Mouse (Mus musculus) heart, adult 2 months (tissue): ENCODE measurements around the gene Arl1. TPM values are rescaled to one million over a fixed set of nuclear protein-coding genes. Genes with fewer than 3 reads are reported as not detected.
"Not testable (repeated sequence)": the region's sequence is repeated elsewhere in the genome, so short reads cannot be mapped to it uniquely, and the experiment has no call there.

Experiments used
- DNase-seq, 2 experiments: peaks; one replicate each; pipeline ENCODE4 v3.0.0; 2021
- H3K27ac ChIP-seq: fragments of 200-600 bp; 2 replicates; pipeline ENCODE4 v1.8.1; 2022
- H3K27me3 ChIP-seq: fragments of 200-500 bp; 2 replicates; pipeline ENCODE4 v1.6.1; 2012; ENCODE audit warnings: mild to moderate bottlenecking, low read length, inconsistent platforms, mixed read lengths; ENCODE audit not compliant: control insufficient read depth, insufficient read depth
- H3K36me3 ChIP-seq: fragments of 200-500 bp; 2 replicates; pipeline ENCODE4 v1.6.1; 2012; ENCODE audit warnings: low read length, inconsistent platforms; ENCODE audit not compliant: control insufficient read depth, insufficient read depth
- H3K4me1 ChIP-seq: fragments of 200-500 bp; 2 replicates; pipeline ENCODE4 v1.6.1; 2011; ENCODE audit warnings: low read length; ENCODE audit not compliant: control insufficient read depth, insufficient read depth
- H3K4me3 ChIP-seq: fragments of 200-600 bp; 2 replicates; pipeline ENCODE4 v1.8.1; 2022
- H3K79me2 ChIP-seq: fragments of 200-500 bp; replicated peaks from 2 replicates; pipeline ENCODE4 v1.6.1; 2012; ENCODE audit warnings: mild to moderate bottlenecking, inconsistent platforms, low read length, moderate library complexity, mixed read lengths; ENCODE audit not compliant: control insufficient read depth, insufficient read depth
- H3K9ac ChIP-seq: fragments of 200-500 bp; 2 replicates; pipeline ENCODE4 v1.6.1; 2012; ENCODE audit warnings: low read depth, mild to moderate bottlenecking, control low read depth, inconsistent platforms, low read length, mixed read lengths
- CTCF ChIP-seq: fragments of 200-600 bp; IDR thresholded peaks from 2 replicates; pipeline ENCODE4 v1.8.1; 2022; ENCODE audit warnings: antibody characterized with exemption, mild to moderate bottlenecking, moderate library complexity
- EP300 ChIP-seq: fragments of 200-500 bp; IDR thresholded peaks from 2 replicates; pipeline ENCODE4 v1.6.1; 2011; ENCODE audit warnings: low read depth, low read length, control low read depth; ENCODE audit not compliant: insufficient read depth
- POLR2A ChIP-seq: fragments of 200-500 bp; IDR thresholded peaks from 2 replicates; pipeline ENCODE4 v1.6.1; 2011; ENCODE audit warnings: mild to moderate bottlenecking, low read depth, low read length, control low read depth; ENCODE audit not compliant: insufficient read depth
- WGBS: fragments of 180-500 bp; shearing (Covaris S2); methylation state at CpG from one replicate; pipeline ENCODE4 v1.1.7; 2018; 5-methylcytosine and 5-hydroxymethylcytosine counted together
- intact Hi-C: fragments of 180-260 bp; cut with DNase I; formaldehyde crosslinking; loops from one replicate; pipeline ENCODE4 v1.15.1; 2025
- polyA plus RNA-seq: library from polyadenylated mRNA; depleted of rRNA; stranded (reverse); fragments of >200 nt; gene quantifications from 2 replicates; pipeline ENCODE4 v1.2.3, GENCODE M21; 2012
- total RNA-seq, 2 experiments: library from RNA; stranded (reverse); gene quantifications; 2 replicates each; pipeline ENCODE4 v1.2.3; 2021

The Arl1 gene
- total and polyA plus RNA-seq, 3 experiments: 26.1 to 89.2 (median 80.3) TPM

DNA sequence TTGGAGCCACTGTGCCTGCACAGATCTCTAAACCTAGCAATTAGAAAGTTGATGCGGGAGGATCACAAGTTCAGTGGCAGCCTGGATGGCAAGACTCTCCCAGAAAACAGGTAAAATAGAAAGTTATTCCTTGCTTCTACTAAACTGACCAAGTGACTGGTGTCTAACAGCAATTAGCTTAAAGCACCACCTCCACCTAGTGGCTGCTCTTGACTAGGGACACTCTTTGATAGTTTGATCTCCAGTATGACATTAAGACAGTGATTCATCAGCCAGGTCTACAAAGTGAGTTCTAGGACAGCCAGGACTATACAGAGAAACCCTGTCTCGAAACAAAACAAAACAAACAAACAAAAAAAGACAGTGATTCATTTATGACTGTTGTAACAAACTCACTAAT, 5.3 kb upstream of the Arl1 start:
- intact Hi-C loops: loop anchor here (1.0 kb wide), 1 partner anchor 349 kb away; no protein-coding TSS in a partner anchor
- 49% methylated on average over 2 of the region's 2 CpGs for WGBS
- no peaks in the 10 kb centered on the region for H3K79me2 ChIP-seq
- no peak overlapping the region for H3K4me3 ChIP-seq
- TF ChIP-seq POLR2A: no peak
- TF ChIP-seq EP300: no peak
- TF ChIP-seq CTCF: peak; percentile 66
- H3K27ac ChIP-seq: no peak overlapping the region
- no peaks in the 10 kb centered on the region for H3K4me1 ChIP-seq
- no peak for DNase-seq
- H3K9ac ChIP-seq: no peak overlapping the region
- H3K27me3 ChIP-seq: no peaks in the 10 kb centered on the region
- no peaks in the 10 kb centered on the region for H3K36me3 ChIP-seq

DNA sequence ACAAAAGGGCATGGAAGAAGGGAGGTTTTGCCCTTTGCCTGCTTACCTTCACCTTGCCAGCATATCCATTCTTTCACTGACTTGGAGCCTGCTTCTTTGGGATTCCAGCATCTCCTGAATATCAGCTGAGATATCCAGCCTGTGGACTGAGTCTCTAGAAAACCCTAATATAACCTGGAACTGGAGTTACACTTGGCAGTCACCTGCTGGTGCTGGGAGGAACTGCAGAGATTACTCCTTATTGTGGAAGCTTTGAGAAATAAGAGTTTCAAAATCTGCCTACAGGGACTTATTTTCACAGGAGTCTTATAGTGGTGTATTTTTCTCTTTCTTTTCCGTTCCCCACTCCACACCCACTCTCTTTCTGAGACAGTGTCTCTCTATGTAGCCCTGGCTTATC, 3.5 kb upstream of the Arl1 start:
- intact Hi-C loops: no loop called here
- no peak for DNase-seq
- Histone ChIP-seq H3K27ac (no peak overlapping the region), H3K4me1 (no peaks in the 10 kb centered on the region), H3K9ac (no peak overlapping the region), H3K27me3 (no peaks in the 10 kb centered on the region), H3K36me3 (no peaks in the 10 kb centered on the region), H3K79me2 (peaks cover 1% of the 10 kb centered on the region; the same call in 1 of the 2 replicates), H3K4me3 (no peak overlapping the region)
- TF ChIP-seq EP300 (no peak), POLR2A (no peak), CTCF (peak; percentile 71)
- 30% methylated on average over 1 of the region's 1 CpGs for WGBS

DNA sequence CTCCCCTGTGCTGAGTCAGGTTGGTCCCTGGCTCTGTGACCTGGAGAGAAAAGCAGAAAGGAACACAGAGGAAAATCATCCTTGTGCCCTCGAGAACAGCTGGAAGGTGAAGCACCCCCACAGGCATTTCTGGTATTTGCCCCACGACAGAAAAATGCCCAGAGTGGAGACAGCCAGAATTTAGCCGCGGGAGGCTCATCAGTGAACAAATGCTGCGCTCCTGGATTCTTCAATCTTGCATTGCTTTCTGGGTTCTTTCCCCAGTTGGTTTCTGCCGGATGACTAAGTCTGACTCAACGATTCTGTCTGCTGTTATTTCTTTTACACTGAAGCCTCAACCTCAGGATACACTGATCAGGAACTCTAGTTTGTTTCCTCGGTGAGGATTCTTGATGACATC, 2.5 kb upstream of the Arl1 start:
- no peak for TF ChIP-seq EP300
- TF ChIP-seq CTCF: no peak
- TF ChIP-seq POLR2A: no peak
- no peaks in the 10 kb centered on the region for H3K27me3 ChIP-seq
- intact Hi-C loops: no loop called here
- H3K36me3 ChIP-seq: no peaks in the 10 kb centered on the region
- peaks cover 1% of the 10 kb centered on the region; the same call in 1 of the 2 replicates for H3K4me1 ChIP-seq
- H3K79me2 ChIP-seq: peaks cover 1% of the 10 kb centered on the region; the same call in 1 of the 2 replicates
- no peak overlapping the region for H3K27ac ChIP-seq
- no peak overlapping the region for H3K9ac ChIP-seq
- 56% methylated on average over 8 of the region's 8 CpGs for WGBS
- no peak for DNase-seq
- no peak overlapping the region for H3K4me3 ChIP-seq

DNA sequence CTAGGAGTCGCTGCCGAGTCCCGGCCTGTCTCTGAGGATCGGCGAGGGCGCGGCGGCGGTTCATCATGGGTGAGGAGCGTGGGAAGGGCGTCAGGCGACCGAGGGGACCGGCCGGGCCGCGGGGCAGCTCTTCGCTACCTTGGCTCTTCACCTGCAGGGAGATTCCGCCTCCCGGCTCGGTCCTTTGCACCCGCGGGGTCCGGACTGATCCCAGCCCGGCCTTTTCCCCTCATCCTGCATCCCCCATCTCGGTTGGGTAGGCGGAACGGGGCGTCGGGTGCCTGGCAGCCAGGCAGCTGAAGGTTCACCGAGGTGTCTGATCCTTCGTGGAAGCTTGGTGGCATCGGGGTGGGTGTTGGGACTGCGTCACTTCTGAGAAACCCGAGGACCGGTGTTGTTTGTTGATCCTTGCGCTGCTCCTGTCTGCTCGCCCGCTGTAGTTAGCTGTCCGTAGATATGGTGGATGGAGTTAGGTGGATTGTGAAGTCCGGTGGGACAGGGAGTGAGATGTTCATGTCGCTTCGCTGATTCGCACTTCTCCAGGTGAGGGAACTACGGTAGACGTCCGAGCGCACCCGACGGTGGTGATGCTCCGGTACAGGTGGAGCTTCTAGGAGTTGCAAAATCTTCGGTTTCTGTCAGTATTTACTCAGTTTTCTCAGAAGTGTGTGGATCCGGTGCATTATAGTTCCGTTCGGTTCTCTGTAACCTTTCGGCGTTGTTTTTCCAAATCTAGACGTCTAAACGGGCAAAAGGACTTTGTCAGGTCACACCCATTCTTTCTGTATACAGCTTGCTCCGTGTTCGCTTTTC, 1.0 kb downstream of the Arl1 start:
- DNase-seq: no peak
- Histone ChIP-seq H3K9ac (peak overlapping the region; percentile 95), H3K27ac (peak overlapping the region; percentile 96), H3K36me3 (no peaks in the 10 kb centered on the region; the same call in 1 of the 2 replicates), H3K4me3 (peak overlapping the region; percentile 87), H3K79me2 (peaks cover 1% of the 10 kb centered on the region; the same call in 1 of the 2 replicates), H3K4me1 (peaks cover 1% of the 10 kb centered on the region; the same call in 1 of the 2 replicates), H3K27me3 (no peaks in the 10 kb centered on the region)
- TF ChIP-seq POLR2A: no peak
- no peak for TF ChIP-seq CTCF
- no peak for TF ChIP-seq EP300
- WGBS: under 1% methylated on average over 61 of the region's 61 CpGs
- intact Hi-C loops: loop anchor here (2.0 to 5.0 kb wide), 3 partner anchors 95 to 353 kb away; partner anchors contain the start of genes Chpt1, Dram1, Gnptab and Utp20

DNA sequence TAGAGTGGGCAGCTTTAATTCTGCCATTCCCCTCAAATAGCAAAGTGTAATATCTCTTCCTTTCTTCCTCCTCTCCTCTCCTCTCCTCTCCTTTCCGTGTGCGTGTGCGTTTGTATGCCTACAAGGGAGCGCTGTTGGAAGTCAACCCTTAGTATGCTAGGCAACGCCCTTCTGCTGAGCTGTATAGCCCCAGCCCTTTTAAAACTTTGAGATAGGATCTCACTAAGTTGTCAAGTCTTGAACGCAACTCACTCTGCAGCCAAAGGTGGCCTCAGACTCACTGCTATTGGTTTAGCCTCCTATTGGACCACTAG, 1.6 kb downstream of the Arl1 start:
- Histone ChIP-seq H3K36me3 (no peaks in the 10 kb centered on the region; the same call in 1 of the 2 replicates), H3K27ac (no peak overlapping the region), H3K27me3 (no peaks in the 10 kb centered on the region), H3K4me3 (peak overlapping the region; percentile 87), H3K9ac (peak overlapping the region; percentile 95), H3K79me2 (peaks cover 1% of the 10 kb centered on the region; the same call in 1 of the 2 replicates), H3K4me1 (peaks cover 1% of the 10 kb centered on the region; the same call in 1 of the 2 replicates)
- no peak for DNase-seq
- intact Hi-C loops: loop anchor here (5.0 kb wide), 1 partner anchor 230 kb away; the partner anchor contains the start of gene Chpt1
- 6% methylated on average over 6 of the region's 6 CpGs for WGBS
- no peak for TF ChIP-seq POLR2A
- TF ChIP-seq EP300: no peak
- TF ChIP-seq CTCF: no peak

DNA sequence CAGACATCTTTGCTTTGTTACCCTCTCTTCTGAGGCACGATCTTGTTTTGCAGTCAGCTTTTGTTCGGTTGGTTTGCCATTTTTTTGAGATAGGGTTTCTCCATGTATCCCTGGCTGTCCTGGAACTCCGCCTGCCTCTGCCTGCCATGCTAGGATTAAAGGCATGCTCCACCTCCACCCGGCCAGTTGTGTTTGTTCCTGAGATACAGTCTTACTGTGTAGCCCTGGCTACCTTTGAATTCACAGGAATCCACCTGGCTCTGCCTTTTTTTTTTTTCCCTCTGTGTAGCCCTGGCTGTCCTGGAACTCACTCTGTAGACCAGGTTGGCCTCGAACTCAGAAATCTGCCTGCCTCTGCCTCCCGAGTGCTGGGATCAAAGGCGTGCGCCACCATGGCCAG, 8.4 kb downstream of the Arl1 start:
- H3K27ac ChIP-seq, H3K9ac ChIP-seq, H3K4me3 ChIP-seq, H3K79me2 ChIP-seq, H3K4me1 ChIP-seq, H3K27me3 ChIP-seq, intact Hi-C loops, DNase-seq, H3K36me3 ChIP-seq: not testable (repeated sequence)
- WGBS: 98% methylated on average over 8 of the region's 8 CpGs
